Mouse (Mus musculus) embryonic facial prominence, embryonic 14.5 days (tissue): ENCODE measurements around the gene Sphk2. TPM values are rescaled to one million over a fixed set of nuclear protein-coding genes. Genes with fewer than 3 reads are reported as not detected.

Experiments used
- ATAC-seq: fragments of 200-750 bp; cut with Nextera tagmentation; 2 replicates; pipeline ENCODE4 v1.8.0; 2017; ENCODE audit warnings: low read depth, moderate number of reproducible peaks, moderate TSS enrichment
- DNase-seq: peaks from one replicate; pipeline ENCODE4 v3.0.0-alpha.2; 2015; ENCODE audit warnings: low spot score
- H3K27ac ChIP-seq: fragments of 300-500 bp; sonication (generic); replicated peaks from 2 replicates; pipeline ENCODE4 v1.5.1; 2014; ENCODE audit warnings: low read depth, mild to moderate bottlenecking, low read length, moderate library complexity
- H3K27me3 ChIP-seq: fragments of 300-500 bp; sonication (generic); replicated peaks from 2 replicates; pipeline ENCODE4 v1.6.1; 2014; ENCODE audit warnings: low read length; ENCODE audit not compliant: control insufficient read depth, insufficient read depth
- H3K36me3 ChIP-seq: fragments of 300-500 bp; sonication (generic); 2 replicates; pipeline ENCODE4 v1.6.1; 2014; ENCODE audit warnings: low read length, mixed read lengths; ENCODE audit not compliant: control insufficient read depth, insufficient read depth
- H3K4me1 ChIP-seq: fragments of 300-500 bp; sonication (generic); 2 replicates; pipeline ENCODE4 v1.6.1; 2014; ENCODE audit warnings: antibody characterized with exemption, low read length; ENCODE audit not compliant: control insufficient read depth, insufficient read depth
- H3K4me2 ChIP-seq: fragments of 300-500 bp; sonication (generic); 2 replicates; pipeline ENCODE4 v1.6.1; 2014; ENCODE audit warnings: low read depth, mild to moderate bottlenecking, low read length, moderate library complexity, mixed read lengths
- H3K4me3 ChIP-seq: fragments of 300-500 bp; sonication (generic); 2 replicates; pipeline ENCODE4 v1.5.1; 2014; ENCODE audit warnings: low read depth, mild to moderate bottlenecking, low read length
- H3K9ac ChIP-seq: fragments of 300-500 bp; sonication (generic); 2 replicates; pipeline ENCODE4 v1.6.1; 2014; ENCODE audit warnings: low read depth, mild to moderate bottlenecking, low read length, moderate library complexity, mixed read lengths
- H3K9me3 ChIP-seq: fragments of 300-500 bp; sonication (generic); 2 replicates; pipeline ENCODE4 v1.6.1; 2016; ENCODE audit warnings: low read length; ENCODE audit not compliant: control insufficient read depth
- WGBS: fragments of 180-500 bp; shearing (Covaris S2); extraction: QIAGEN DNeasy Blood & Tissue Kit; methylation state at CpG from one replicate; pipeline ENCODE4 v1.1.7; 2014; 5-methylcytosine and 5-hydroxymethylcytosine counted together
- polyA plus RNA-seq: library from polyadenylated mRNA; unstranded; fragments of >200 nt; fragmentation: Nextera tagmentation; extraction: Ambion mirVana; gene quantifications from 2 replicates; pipeline ENCODE4 v1.2.1, GENCODE M21; 2014

Gene Sphk2
- polyA plus RNA-seq, 1 experiment from 2014 or later, result 24.0 TPM

DNA sequence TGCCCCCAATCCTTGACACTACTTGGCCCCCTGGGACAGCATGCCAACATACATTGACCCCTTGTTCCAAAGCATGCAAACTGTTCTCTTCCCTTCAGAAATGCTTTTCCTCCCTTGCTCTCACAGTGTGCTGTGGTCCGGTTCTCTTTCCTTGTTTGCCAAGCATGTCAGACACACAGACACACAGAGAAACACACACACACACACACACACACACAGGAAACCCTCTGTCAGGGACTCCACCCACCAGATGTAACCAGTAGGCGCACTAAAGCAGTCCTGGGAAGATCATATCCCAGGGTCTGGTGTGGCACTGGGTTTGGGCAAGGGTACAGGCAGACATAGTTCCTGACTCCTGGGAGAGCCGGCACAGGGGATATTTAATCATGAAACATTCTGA is 31.0 kb downstream of the Sphk2 start:
- Histone ChIP-seq H3K4me1 (peaks cover 28% of the 10 kb centered on the region), H3K9me3 (no peaks in the 10 kb centered on the region), H3K4me2 (no peak overlapping the region), H3K36me3 (no peaks in the 10 kb centered on the region), H3K27ac (no peak overlapping the region), H3K27me3 (no peaks in the 10 kb centered on the region), H3K4me3 (no peak overlapping the region), H3K9ac (peak overlapping the region; percentile 30; the same call in 1 of the 2 replicates)
- ATAC-seq (no peak), DNase-seq (no peak)
- WGBS, result 59% methylated on average over 3 of the region's 3 CpGs

DNA sequence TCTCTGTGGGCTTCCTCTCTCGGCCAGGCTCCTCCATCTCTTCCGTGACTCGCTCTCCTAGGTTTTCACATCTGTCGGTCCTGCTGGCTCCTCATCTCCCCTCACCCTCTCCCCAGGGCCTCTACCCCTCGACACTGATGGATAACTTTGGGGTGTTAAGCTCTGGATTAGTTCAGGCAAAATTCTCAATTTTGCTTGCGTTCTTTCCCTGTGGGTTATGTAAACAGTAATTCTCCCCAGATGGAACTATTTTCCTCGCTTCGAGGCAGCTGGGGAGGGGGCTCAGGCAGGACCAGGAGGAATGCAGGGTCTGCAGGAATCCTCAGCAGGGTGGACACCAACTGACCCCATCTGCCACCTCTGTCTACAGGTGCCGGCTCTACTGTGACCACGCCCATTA is 32.0 kb downstream of the Sphk2 start:
- Histone ChIP-seq H3K9ac (peak overlapping the region; percentile 42; the same call in 1 of the 2 replicates), H3K4me1 (peaks cover 28% of the 10 kb centered on the region), H3K4me2 (peak overlapping the region; percentile 32), H3K27ac (peak overlapping the region; percentile 58; the same call in 1 of the 2 replicates), H3K9me3 (no peaks in the 10 kb centered on the region), H3K4me3 (peak overlapping the region; percentile 15; the same call in 1 of the 2 replicates), H3K27me3 (no peaks in the 10 kb centered on the region), H3K36me3 (no peaks in the 10 kb centered on the region)
- DNase-seq, result peak; percentile 52
- ATAC-seq, result no peak
- 21% methylated on average over 10 of the region's 10 CpGs for WGBS

DNA sequence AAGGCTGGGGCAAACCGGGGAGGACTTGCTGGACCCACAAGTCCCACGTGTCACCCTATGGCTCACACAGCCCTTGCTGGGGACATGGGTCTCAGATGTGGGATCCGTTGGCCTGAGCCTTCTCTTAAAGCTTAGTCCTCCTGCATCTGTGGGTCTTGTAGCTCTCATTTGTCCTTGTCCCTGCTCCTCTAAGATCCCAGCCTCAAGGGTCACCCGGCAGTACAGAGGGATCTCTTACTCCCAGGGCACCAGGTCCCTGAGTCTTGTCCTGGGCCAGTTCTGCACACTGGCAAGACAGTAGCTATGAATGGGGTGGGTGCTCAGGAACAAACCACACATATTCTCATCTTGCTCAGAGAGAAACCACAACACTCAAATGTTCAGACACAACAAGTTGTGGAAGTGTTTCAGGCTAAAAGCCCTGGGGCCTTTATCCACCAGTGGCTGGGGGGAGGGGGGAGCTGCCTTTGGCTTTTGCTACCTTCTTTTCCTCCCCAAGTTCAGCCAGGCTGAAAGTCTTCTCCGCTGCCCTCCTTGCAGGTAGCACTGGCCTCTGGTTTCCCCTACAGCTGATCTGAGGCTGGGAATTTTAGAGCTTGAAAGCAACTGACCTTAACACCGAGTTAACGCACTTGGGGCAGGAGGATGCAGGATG is 34.3 kb downstream of the Sphk2 start, which contains the start of gene Ntn5:
Gene Ntn5, plus strand, starts transcription at position 627 of the 655 bp plus-strand sequence.
- 75% methylated on average over 7 of the region's 7 CpGs for WGBS
- peak within 1 kb of the TSS; percentile 42; the same call in 1 of the 2 replicates for H3K9ac ChIP-seq
- no peak within 1 kb of the TSS for H3K4me3 ChIP-seq

DNA sequence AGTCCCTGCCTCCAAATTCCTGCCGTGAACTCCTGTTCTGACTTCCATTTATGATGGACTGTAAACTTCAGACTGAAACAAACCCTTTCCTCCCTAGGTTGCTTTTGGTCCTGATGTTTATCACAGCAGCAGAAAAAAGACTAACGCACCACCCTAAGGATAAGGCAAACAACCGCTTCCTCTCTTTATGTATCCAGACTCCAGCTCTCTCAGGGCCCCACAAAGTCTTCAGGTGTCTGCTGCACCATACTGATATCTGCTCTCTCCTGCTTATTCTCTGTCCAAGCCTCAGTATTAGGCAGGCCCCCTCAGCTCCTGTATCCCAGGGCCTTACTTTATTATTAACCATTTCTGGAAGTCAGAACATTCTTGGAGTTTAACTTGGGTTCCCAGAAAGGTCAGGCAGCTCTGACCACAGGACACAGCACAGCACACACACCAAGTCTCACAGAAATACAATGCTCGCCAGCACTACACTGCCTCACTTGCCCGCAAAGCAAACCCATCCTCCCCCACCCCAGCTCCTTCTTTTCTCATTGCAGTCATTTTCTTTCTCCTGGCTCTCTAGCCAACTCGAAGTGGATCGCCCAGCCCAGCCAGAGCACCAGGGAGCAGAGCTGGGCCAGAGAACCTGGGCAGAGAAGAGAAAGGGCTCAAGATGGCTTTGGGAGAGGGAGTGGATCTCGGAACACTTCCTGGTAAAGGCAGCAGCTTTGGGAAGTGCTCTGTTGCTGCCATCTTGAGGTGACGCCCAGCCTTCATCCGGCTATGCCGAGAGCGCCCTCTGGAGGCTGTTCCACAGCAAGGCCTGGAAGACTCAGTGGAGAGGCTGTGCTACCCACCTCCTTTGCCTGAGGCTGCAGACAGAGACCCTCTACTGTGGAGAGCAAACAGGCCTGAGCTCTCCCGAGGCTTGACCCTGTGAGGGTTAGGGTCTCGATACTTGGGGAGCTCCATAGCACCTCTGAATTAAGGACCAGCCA is 35.4 kb downstream of the Sphk2 start:
- Histone ChIP-seq H3K36me3 (no peaks in the 10 kb centered on the region), H3K4me3 (no peak overlapping the region), H3K27ac (no peak overlapping the region; the same call in 1 of the 2 replicates), H3K27me3 (no peaks in the 10 kb centered on the region), H3K4me1 (peaks cover 28% of the 10 kb centered on the region), H3K4me2 (peak overlapping the region; percentile 35), H3K9ac (peak overlapping the region; percentile 45), H3K9me3 (no peaks in the 10 kb centered on the region)
- 32% methylated on average over 13 of the region's 14 CpGs for WGBS
- peak; percentile 86 for ATAC-seq
- DNase-seq, result peak; percentile 93

More for the DNA sequence above, 34.3 kb downstream of the Sphk2 start, which contains the start of gene Ntn5:
- H3K27ac ChIP-seq, result no peak within 1 kb of the TSS
- ATAC-seq (no peak), DNase-seq (no peak)
- H3K4me2 ChIP-seq, result peak within 1 kb of the TSS; percentile 32
- no peaks in the 10 kb centered on the region for H3K36me3 ChIP-seq
- H3K9me3 ChIP-seq, result no peaks in the 10 kb centered on the region
- no peaks in the 10 kb centered on the region for H3K27me3 ChIP-seq
- peaks cover 28% of the 10 kb centered on the region for H3K4me1 ChIP-seq

DNA sequence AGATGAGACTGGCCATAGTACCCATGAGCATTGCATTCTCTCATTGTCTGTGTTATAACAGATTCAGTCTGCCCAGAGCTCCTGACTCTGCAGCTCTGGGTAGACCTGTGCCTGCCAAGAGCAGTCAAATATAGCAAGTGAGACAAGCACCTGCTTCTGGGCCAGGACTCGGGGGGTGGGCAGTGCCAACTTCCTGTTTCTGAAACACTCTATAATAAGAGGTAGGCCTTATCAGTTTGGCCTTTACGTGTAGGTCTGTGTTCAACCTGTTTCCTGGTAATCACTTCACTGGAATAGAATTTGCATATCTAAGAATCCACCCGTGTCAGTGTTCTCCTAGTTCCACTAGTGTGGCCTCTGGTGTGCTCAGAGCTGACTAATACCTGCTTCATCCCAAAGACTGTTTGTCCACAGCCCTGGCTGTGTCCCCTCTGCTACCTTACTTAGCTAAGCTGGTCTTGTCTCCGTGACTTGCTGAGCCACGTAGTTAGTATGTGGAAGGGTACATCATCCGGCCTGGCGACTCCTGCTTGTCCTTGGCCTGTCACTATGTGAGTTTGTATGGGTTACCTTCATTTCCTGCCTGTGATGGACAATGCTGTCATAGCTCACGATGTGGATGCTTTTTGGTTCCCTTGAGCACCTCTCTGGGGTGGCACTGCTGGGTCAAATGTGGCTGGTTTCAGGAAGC is 36.6 kb downstream of the Sphk2 start:
- 76% methylated on average over 8 of the region's 8 CpGs for WGBS
- DNase-seq (no peak), ATAC-seq (no peak)
- no peaks in the 10 kb centered on the region for H3K9me3 ChIP-seq
- peaks cover 21% of the 10 kb centered on the region for H3K4me1 ChIP-seq
- no peak overlapping the region for H3K4me2 ChIP-seq
- no peak overlapping the region for H3K27ac ChIP-seq
- no peaks in the 10 kb centered on the region for H3K27me3 ChIP-seq
- H3K9ac ChIP-seq, result no peak overlapping the region; the same call in 1 of the 2 replicates
- H3K36me3 ChIP-seq, result no peaks in the 10 kb centered on the region
- H3K4me3 ChIP-seq, result no peak overlapping the region

DNA sequence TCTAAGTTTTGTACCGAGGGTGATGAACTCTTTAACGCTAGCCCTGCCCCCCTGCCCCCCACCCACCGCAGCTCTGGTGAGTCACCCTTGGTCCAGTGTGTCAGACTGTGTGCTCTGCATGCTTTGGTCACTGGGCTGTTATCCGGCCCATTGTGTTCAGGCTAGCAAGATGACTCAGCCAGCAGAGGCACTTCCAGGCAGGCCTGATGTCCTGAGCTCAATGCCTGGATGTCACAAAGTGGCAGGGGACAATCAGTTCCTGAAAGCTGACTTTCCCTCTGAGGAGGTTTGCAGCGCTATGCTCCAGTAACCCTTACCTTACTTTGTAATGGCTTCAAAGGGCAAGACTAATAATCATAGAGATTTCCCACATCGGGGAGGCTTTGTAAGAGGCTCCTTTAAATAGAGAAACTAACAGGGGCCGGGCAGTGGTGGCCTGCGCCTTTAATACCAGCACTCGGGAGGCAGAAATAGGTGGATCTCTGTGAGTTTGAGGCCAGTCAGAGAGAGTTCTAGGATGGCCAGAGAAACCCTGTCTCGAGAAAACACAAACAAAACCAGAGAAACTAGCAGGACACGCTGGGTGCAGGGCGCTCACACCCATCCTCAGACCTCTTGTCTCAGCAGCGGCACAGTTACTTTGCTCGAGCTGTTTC is 37.7 kb downstream of the Sphk2 start:
- ATAC-seq, result no peak
- Histone ChIP-seq H3K27ac (peak overlapping the region; percentile 21; the same call in 1 of the 2 replicates), H3K9ac (no peak overlapping the region), H3K27me3 (no peaks in the 10 kb centered on the region), H3K4me1 (peaks cover 10% of the 10 kb centered on the region), H3K4me2 (no peak overlapping the region), H3K9me3 (no peaks in the 10 kb centered on the region), H3K36me3 (no peaks in the 10 kb centered on the region), H3K4me3 (no peak overlapping the region)
- DNase-seq, result no peak
- 70% methylated on average over 14 of the region's 14 CpGs for WGBS

DNA sequence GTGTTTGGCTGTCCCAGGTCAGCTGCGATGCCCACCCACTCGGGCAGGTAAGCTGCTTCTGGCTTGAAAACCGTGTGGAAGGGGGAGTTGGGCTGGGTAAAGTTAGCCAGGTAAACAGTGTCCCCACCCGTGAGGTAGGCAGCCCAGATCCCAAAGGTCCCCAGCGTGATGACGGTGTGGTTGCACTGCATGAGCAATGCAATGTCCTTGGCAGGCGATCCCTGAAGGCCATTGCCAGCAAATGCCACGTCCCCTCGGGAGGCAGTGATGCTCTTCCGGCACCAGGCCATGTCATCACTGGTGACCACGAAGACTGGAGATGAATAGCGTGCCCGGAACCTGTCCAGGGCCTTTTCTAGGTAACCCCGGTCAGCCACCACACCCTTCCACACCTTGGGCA is 39.3 kb downstream of the Sphk2 start:
- Histone ChIP-seq H3K4me3 (no peak overlapping the region), H3K9me3 (no peaks in the 10 kb centered on the region), H3K4me1 (peaks cover 6% of the 10 kb centered on the region; the same call in 1 of the 2 replicates), H3K4me2 (no peak overlapping the region), H3K27me3 (no peaks in the 10 kb centered on the region), H3K36me3 (no peaks in the 10 kb centered on the region), H3K9ac (no peak overlapping the region), H3K27ac (no peak overlapping the region)
- 91% methylated on average over 13 of the region's 14 CpGs for WGBS
- DNase-seq (no peak), ATAC-seq (no peak)
